Mouse (Mus musculus) layer of hippocampus, postnatal 36 days (tissue): ENCODE results near the gene Rps12. TPM values are rescaled to one million over a fixed set of nuclear protein-coding genes. Genes with fewer than 3 reads are reported as not detected.
"Not testable (repeated sequence)": the region's sequence is repeated elsewhere in the genome, so short reads cannot be mapped to it uniquely, and the experiment has no call there.

Experiments
- DNase-seq, 2 experiments: peaks; one replicate each; pipeline ENCODE4 v3.0.0; 2022
- total RNA-seq, 2 experiments: library from RNA; stranded (reverse); gene quantifications; 2 replicates each; pipeline ENCODE4 v1.2.3; 2021

Rps12 gene
- 100 to 1,000 TPM; 226 to 229 TPM for total RNA-seq

DNA sequence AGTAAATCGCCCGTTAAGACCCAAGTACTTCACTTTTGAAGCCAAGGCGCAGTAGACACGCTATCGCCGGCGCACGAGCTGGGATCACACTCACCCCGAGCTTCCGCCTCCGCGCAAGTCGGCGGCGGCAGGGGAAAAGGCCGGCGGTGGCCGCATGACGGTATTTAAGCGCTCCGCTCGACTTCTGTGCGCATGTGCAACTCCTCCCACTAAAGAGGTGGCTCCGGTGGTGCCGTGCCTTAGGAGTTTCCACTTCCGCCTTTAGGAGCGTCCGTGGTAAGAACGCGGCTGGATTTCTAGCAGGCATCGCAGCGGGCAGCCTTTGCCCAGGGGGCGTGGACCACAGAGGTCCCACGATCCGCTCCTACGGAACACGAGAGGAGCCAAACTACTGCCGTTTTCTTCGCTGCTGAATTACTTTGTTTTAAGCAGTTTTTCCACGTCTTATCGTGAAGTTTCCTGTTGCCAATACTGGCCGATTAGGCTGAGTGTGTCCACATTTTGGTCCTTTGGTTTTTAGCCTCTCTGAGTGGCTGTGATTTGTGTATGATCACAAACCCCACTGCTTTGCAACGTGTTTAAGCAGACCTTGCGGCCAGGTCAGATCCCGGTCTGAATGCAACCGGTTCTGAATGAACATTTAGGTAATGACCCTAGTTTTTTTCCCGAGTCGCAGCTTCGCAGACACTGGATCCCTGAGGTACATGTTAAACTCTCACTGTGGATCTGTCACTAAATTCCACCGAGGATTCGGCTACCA, at the start of gene Rps12:
TSS of gene Rps12 (minus strand) at position 214 of the 760 bp plus-strand sequence.
- peak; percentile 99 for DNase-seq

DNA sequence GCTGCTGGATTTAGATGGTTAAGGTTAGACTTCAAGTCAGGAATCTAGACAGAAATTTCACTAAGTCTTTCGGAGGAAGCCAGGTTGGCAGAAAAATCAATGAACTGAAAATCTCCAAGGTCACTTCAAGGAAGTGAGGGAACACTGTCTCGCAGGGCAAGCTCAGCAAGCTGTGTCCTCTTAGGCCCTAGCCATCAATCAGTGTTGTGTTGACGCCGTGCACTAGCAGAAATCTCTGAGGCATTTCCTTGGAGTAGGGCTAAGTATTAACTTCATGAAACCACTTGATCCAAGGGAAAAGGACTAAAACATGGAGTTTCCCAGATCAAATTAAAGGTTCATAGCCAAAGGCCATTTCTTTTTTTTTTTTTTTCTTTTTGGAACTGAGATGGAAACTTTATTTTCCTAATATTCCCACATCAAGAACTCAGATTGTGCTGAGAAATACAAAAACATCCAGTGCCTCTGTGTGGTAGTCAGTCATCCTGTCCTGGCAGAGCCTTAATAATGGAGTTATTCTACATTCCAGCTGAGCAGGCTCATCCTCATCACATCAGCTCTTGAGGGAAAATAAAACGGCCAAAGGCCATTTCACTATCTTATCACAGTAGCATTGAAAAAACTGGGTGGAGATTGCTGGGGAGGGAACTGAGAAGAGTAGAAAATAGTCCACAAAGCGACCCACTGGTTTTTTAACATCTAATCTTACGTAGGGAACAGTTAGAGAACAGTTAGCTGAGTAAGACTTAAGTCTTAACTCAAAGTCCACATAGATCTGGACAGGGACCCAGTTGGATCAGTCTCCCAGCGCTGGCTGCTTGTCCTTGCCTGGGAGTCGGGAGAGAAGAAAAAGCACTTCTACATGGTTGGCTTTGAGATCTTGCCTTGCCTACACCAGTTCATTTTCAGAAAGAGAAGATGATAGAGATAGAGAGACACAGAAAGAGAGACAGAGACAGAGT, 49.2 kb upstream of the Rps12 start:
- DNase-seq, result no peak

DNA sequence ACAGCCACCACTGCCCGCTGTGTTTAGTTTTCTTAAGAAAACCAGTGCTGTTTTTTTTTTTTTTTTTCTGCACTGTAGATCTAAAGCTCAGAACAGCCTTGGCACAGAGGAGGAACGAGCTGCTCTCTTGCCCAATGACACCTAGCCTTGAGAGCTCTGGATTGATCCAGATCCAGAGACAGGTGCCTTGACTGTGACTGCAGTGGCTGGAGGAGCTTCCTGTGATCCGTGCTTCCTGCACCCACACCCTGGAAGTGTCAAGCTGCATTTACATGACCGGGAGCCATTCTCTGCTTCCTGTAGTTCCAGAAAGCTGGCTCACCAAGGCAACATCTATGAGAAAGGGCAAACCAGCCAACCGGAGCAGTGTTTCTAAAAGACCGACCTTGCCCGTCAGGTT, 39.4 kb upstream of the Rps12 start:
- no peak for DNase-seq

DNA sequence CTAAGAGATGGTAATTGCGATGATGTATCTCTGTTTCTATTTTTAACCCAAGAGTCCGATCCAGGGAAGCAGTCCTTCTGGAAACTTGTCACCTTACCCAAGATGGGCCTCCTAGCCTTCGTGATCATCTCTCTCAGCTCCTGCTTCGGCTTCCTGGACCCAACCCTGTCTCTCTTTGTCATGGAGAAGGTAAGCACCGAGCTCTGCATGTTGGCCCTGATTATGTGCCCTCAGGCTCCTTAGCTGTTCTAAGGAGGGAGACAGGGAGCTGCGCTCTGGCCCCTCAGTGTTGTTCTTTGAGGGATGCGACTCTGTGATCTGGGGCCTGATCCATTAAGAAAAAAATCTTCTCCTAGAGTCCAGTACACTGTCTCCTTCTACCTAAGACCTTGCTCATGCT, 29.2 kb upstream of the Rps12 start:
- no peak for DNase-seq

DNA sequence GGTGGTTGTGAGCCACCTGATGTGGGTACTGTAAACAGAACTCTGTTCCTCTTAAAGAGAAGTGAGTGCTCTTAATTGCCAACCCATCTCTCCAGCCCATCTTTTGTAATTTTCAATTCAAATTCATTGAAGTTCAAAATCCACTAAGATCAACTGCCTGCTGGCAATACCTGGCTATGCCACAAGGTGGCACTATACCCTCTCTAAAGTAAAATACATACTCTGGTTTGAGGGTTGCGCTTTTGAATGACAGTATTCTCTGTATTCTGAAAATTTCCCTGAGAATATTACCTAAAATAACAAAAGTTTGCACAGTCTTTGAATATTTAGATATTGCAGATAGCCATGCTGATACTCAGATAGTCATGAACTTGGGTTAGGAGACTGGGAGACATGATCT, 28.1 kb upstream of the Rps12 start:
- DNase-seq, result peak; percentile 58 to 59

DNA sequence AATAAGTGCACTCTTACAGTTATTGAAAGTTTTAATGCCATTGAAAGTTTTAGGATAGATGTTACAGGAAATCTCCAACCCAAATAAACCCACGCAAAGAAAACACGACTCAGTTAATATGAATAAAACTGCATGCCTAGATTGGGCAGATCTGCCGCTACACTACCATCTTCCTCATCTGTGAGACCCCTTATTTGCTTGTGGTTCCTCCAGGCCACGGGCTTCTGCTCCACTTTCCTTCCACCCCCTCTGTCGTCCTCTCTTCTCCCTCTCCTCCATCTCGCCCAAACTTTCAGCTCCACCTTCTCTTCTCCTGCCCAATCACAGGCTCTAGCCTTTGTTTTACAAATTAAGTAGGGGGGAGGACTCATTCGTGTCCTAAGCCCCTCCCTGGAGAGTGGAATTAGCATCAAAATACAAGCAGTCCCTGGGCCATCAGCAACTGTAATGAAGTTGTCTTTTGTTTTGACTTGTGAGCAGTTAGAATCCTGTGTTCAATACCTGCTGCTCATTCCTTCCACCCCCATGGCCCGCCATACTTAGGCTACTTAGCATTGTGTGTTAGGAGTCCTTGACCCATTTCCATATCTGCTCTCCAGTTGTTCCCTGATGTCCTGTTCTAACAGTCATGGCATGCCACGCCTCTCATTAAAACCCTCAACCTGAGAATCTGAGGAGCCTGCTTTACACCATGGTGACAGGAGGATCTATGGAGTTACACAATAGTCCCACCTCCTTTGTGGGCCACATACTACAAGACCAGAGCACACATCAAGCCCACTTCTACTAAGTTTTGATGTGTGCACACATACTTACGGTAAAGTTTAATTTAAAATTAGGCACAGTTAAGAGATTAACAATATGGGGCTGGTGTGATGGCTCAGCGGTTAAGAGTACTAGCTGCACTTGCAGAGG, 26.0 kb upstream of the Rps12 start:
- no peak for DNase-seq

DNA sequence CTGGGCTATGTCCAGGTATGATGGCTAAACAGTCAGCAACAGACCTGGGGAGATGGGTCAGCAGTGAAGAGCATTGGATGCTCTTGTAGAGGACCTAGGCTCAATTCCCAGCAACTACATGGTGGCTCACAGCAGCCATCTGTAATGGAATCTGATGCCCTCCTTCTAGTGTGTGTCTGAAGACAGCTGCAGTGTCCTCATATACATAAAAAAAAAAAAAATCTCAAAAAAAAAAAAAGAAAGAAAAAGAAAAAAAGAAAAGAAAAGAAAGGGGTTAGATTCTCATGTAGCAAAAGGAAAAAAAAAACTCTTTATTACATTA, 25.3 kb upstream of the Rps12 start:
- no peak for DNase-seq

DNA sequence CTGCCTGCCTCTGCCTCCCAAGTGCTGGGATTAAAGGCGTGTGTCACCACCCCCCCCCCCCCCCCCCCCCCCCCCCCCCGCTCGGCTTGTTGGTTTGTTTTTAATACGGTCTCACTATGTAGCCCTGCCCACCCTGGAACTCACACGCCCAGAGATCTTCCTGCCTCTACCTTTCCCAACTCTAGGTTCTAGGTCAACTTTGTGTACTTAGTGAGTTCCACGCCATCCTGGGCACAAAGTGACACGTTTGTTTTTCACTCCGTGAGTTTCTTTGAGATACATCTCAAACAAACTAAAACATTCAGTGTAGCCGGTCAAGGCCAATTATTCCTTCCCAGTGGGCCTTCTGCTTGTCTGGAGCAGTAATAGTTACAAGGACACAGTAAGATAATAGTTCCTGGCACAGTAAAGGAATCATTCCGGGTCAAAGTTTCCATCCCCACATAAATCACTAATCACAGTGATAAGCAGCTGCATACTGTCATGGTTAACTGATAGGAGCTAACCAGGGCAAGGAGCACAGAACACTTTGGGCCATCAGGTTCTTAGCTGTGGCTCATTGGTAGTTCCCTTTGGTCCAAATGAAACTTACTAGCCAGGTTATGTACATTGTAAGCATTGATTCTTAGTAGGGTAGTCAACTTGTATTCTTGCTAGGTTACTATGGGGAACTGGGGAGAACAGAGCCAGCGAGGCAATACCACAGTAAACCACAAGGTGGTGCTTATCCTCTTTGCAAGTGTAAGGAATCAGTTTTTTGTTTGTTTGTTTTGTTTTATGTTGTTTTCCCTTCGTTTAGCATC, 24.8 kb upstream of the Rps12 start:
- peak; percentile 40 to 67 for DNase-seq

DNA sequence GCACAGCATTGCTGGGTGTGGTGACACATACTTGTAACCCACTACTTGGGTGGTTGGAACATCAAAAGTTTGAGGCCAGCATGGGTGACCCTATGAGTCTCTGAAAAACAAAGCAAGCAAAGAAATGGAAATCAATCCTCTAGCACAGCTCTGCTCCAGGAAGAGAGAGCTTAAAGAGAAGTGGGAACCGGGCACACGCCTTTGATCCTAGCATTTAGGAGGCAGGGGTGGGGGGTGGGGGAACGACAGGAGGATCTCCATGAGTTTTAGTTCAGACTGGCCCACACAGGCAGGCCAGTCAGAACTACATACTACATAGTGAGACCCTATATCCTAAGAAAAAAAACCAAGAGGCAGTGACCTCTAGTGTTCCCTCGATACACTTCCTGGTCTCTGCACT, 19.1 kb upstream of the Rps12 start:
- DNase-seq, result no peak

DNA sequence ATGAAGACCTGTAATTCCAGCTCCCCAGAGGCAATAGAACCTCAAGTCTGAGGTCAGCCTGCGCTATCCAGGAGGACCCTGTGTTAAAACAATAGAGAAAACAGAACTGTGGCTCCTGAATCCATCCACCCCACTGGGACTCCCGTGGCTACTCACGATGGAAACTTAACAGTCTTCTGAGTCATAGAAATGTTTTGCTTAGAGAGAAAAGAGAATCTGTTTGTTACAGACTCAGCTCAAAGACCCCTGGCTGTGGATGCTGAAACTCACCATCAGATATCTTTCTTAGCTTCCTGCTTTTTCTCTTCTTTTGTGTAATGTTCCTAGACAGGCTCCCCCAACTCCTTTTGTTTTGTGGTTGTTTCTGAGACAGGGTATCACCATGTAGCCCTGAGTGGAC, 17.6 kb upstream of the Rps12 start:
- no peak for DNase-seq

DNA sequence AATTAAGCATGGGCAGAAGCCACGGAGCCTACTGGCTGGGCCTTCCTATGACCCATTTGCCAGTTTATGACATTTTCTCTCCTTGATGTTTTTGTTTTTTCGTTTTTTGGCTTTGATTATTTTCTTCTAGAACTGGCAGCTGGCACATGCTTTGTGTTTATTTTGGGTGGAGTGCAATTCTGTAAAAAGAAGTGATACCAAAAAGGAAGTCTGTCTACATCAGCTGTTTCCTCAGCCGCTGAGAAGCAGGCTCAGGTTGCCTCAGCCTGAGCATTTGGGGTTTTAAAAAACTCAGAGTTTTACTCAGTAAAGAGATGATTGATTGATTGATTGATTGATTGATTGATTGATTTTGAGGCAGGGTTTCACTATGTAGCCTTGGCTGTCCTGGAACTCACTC, 15.8 kb upstream of the Rps12 start:
- no peak for DNase-seq

DNA sequence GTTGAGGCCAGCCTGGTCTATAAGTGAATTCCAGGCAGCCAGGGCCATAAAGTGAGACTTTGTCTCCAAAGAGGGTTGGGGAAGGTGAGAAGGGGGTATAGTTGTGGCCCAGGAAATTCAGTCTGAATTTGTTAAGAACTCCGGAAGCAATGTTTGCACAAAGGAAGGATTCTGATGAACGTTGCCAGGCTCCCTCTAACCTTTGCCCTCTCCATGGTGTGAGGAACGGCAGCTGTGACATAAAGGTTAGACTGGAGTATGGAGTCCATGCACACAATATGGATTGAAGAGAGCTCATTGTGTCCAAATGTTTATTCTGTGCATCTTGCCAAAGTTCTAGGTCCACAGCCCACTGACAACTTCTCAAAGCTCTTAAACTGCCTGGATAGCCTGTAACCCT, 12.9 kb upstream of the Rps12 start:
- DNase-seq, result no peak

DNA sequence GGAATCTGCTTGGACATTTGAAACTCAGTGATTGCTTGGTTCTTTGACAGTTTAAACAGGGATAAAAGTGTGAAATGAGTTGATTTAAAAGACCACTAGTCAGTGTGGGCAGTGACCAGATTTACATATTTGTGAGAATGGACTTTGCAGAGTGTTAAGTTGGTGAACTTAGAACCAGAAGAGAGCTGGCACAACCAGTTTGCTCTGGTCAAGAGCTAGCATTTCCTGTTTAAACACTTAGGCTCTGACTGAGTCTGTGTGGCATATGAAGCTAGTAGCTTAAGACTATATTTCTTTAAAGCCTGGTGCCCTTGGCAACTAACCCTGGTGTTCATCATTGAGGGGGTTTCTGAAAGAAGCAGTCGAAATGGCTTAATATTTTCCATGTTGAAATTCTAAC, 11.1 kb upstream of the Rps12 start:
- no peak for DNase-seq

DNA sequence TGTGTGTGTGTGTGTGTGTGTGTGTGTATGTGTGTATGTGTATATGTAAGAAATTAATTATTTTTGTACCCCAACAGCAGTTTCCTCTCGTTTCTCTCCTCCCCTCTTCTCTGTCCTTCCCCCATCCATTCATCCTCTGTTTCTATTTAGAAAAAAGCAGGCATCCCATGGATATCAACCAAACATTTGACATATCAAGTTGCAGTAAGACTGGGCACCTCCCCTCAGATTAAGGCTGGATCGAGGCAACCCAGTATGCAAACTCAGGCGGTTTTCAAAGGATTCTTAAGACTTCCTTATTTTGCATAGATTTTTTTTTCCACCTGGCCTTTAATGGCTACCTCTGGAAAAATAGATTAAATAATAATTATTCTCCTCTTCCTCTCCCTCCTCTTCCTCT, 10.5 kb upstream of the Rps12 start:
- DNase-seq, result no peak

DNA sequence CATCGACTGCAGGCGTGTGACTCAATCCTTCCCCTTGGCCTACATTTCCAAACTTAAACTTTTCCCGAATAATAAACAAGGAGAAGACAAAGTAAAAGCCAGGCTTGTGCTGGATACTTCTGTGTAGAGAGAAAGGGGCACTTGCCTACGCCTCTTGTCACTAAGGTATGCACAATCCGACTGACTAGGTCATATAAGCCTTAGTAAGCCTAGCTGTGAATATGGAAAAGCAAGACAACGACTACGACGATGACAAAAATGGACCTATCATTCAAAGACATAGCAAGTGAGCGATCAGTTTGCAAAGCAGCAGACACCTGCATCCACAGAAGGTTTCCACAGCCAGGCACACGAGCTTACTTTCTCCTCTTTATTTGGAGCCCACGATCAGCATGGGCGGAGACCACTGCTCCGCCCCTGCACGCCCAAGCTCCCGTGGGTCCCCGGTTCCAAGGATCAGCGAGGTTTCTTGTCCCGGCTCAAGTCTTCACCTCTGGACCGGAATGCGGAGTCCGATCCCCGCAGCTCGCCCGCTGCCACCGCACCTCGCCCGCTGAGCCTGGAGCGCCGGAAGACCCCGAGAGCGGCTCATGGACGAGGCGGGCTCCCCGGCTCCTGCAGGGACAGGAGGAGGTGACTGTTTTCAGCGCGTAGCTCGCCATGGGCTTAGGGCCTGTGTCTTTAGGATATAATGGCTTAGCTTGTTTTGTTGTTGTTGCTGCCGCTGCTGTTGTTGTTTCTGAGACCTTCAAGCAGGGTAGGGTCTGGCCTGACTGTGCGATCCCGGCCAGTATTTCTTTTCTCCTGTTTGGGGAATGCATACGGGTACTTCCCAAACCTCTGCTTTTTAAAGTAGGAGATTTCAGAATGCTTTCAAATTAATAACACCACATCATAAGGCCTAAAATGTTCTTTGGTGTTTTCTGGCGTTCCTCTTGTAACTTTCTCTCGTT, 9.8 kb upstream of the Rps12 start, which contains the start of gene Slc18b1:
TSS of gene Slc18b1 (plus strand) at position 436 of the 953 bp plus-strand sequence.
- DNase-seq, result peak; percentile 44 to 50

DNA sequence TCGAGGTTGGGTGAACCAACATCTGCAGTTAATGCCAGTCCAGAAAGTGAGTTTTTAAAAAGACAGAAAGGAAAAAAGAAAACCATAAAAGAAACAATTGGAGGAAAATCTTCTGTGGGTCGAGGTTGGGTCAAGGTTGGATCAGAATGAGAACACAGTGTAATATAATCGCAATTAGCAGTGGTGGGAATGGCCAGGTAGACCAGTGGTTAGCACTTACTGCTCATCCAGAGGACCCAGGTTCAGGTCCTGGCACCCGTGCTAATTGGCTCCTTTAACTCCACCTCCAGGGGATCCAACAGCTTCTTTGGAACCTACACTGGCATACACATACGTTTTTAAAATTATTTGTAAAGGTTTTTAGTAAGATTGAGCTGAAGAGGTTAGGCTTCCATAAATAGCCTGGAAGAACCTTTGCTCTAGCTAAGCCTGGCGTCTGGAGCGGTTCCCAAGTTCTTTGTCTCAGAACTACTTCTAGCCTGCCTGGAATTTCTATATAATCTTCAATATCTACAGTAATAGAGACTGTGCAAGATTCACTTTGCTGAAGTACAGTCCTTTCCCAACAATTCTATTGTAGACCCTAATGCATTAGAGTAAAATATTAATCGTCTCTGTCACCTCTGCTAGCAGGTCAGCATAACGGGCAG, 8.9 kb upstream of the Rps12 start:
- no peak for DNase-seq

DNA sequence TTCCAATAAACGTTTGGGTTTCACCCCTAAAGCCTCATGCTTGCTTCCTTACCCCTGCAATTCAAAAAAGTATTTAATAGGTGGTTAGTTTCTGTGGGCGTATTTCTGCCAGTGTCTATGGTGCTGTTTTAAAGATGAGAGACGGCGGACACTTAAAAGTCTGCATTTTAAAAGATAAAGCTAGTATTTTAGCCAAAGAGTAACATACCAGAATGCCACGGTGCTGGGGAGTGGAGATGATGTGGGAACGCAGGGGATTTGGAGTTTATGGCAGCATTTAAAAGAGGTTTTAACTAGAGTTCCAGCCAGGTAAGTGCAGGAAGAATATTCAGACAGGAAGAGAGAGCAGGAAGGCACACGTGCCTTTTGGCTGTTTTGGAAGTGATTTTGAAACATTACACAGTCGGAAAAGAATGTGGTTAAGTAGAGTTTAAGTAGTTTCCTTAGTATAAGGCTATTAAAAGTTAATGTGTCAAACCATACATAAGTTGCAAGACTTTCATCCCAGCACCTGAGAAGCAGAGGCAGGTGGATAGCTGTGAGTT, 1.1 kb upstream of the Rps12 start:
- no peak for DNase-seq

DNA sequence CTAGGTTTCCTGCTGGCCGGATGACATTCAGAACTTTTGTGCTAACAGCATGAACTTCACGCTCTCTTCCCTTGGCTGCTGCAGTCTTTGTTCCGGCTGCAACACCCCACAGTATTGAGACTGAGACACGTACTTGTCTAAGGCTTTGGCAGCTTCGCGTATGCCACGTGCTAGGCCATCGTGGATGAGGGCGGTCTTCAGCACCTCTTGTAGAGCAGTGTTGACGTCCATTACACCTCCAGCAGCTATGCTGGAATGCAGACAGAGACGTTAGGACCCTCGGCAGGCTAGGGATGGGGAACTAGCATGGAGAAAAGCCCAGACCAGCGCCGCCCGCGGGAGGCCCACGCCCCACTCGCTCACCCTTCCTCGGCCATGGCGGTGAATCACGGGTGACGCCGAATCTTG, 440 bp downstream of the Rps12 start:
- peak in 1 of 2 experiments; percentile 9 for DNase-seq

DNA sequence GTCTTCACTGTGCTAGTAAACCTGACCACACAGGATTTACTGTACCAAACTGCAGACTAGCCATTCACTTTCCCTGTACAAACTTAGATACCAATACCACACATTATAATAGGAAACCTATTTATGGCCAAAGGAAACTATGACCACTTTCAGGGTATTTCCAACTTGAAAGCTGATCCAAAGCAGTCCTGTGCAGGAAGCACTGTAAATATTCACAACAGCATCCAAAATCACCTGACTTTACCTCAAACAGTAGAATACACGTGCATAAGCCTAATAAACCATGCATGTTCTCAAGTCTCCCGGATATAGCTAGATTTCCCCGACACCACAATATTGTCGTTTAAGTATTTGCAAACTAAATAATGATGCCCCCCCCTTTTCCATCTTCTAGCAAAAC, 1.0 kb downstream of the Rps12 start:
- no peak for DNase-seq

DNA sequence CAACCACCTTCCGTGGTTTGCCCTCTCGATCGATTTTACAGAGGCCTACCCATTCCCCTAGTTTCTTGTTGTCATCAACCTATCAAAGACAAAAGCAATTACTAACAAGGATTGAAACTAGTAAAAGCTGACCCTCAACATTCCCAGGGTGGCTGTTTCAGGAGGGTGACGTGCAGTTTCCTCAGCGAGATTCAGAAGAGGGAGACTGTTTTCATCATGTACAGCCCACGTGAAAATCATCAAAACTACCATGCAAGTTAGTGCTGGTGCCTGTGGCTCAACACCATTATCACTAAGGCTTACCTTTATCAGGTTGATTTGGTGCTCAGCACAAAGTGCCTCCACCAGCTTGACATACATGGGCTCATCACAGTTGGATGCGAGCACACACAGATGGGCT, 1.5 kb downstream of the Rps12 start:
- DNase-seq, result not testable (repeated sequence)
